Mouse (Mus musculus): ENCODE results near the gene Nmt2. TPM values are rescaled to one million over a fixed set of nuclear protein-coding genes. Genes with fewer than 3 reads are reported as not detected.

The Nmt2 gene
- 39.8 and 41.6 TPM in 2 replicates for polyA plus RNA-seq (2012; rRNA removed)

- DNase-seq = peak; percentile 99 to 100
- H3K27me3 ChIP-seq (ENCODE audit: control insufficient read depth, insufficient read depth, low read length) = no peaks in the 10 kb centered on the region
- H3K4me3 ChIP-seq (replicated peaks; ENCODE audit: insufficient read depth, low read depth, low read length) = peak within 1 kb of the TSS; percentile 73
- H3K4me1 ChIP-seq (ENCODE audit: control insufficient read depth, insufficient read depth, low read length) = peaks cover 3% of the 10 kb centered on the region; the same call in 1 of the 2 replicates
- WGBS = under 1% methylated on average over 87 of the region's 88 CpGs
- H3K27ac ChIP-seq (ENCODE audit: insufficient read depth, low read length) = peak within 1 kb of the TSS; percentile 29
- TF ChIP-seq CTCF (IDR thresholded peaks at IDR 0.05; ENCODE audit: borderline replicate concordance, insufficient read depth, low read depth, low read length) (no peak), POLR2A (IDR thresholded peaks at IDR 0.05; ENCODE audit: borderline replicate concordance, insufficient read depth, low read length) (peak; percentile 76; the same call in 1 of the 2 replicates)
Observed at GRCm38 (mm10) chr2:3283602-3284472, at the start of gene Nmt2. Gene Nmt2 (plus strand): TSS chr2:3284212.

- Histone ChIP-seq H3K4me1 (ENCODE audit: control insufficient read depth, insufficient read depth, low read length) (no peaks in the 10 kb centered on the region), H3K4me3 (replicated peaks; ENCODE audit: insufficient read depth, low read depth, low read length) (no peak overlapping the region), H3K27ac (ENCODE audit: insufficient read depth, low read length) (no peak overlapping the region), H3K27me3 (ENCODE audit: control insufficient read depth, insufficient read depth, low read length) (no peaks in the 10 kb centered on the region)
- no peak for DNase-seq
- no peak for TF ChIP-seq POLR2A (IDR thresholded peaks at IDR 0.05; ENCODE audit: borderline replicate concordance, insufficient read depth, low read length)
- TF ChIP-seq CTCF (IDR thresholded peaks at IDR 0.05; ENCODE audit: borderline replicate concordance, insufficient read depth, low read depth, low read length) = no peak
- WGBS = 82% methylated on average over 5 of the region's 5 CpGs
Observed at GRCm38 (mm10) chr2:3239255-3239654, 44.8 kb upstream of the Nmt2 start.

- H3K27me3 ChIP-seq (ENCODE audit: control insufficient read depth, insufficient read depth, low read length) = no peaks in the 10 kb centered on the region
- no peak for DNase-seq
- H3K4me3 ChIP-seq (replicated peaks; ENCODE audit: insufficient read depth, low read depth, low read length) = no peak overlapping the region
- TF ChIP-seq CTCF (IDR thresholded peaks at IDR 0.05; ENCODE audit: borderline replicate concordance, insufficient read depth, low read depth, low read length) (no peak), POLR2A (IDR thresholded peaks at IDR 0.05; ENCODE audit: borderline replicate concordance, insufficient read depth, low read length) (no peak)
- 58% methylated on average over 3 of the region's 3 CpGs for WGBS
- H3K27ac ChIP-seq (ENCODE audit: insufficient read depth, low read length) = no peak overlapping the region
- no peaks in the 10 kb centered on the region for H3K4me1 ChIP-seq (ENCODE audit: control insufficient read depth, insufficient read depth, low read length)
Observed at GRCm38 (mm10) chr2:3244251-3244650, 39.8 kb upstream of the Nmt2 start.

GRCm38 (mm10) chr2:3251309-3251708 is 32.7 kb upstream of the Nmt2 start:
- H3K4me3 ChIP-seq (replicated peaks; ENCODE audit: insufficient read depth, low read depth, low read length) = no peak overlapping the region
- WGBS = 86% methylated on average over 2 of the region's 2 CpGs
- no peaks in the 10 kb centered on the region for H3K4me1 ChIP-seq (ENCODE audit: control insufficient read depth, insufficient read depth, low read length)
- H3K27ac ChIP-seq (ENCODE audit: insufficient read depth, low read length) = no peak overlapping the region
- H3K27me3 ChIP-seq (ENCODE audit: control insufficient read depth, insufficient read depth, low read length) = no peaks in the 10 kb centered on the region
- TF ChIP-seq CTCF (IDR thresholded peaks at IDR 0.05; ENCODE audit: borderline replicate concordance, insufficient read depth, low read depth, low read length) (no peak), POLR2A (IDR thresholded peaks at IDR 0.05; ENCODE audit: borderline replicate concordance, insufficient read depth, low read length) (no peak)
- DNase-seq = no peak

GRCm38 (mm10) chr2:3266466-3266865 is 17.5 kb upstream of the Nmt2 start:
- 72% methylated on average over 3 of the region's 3 CpGs for WGBS
- Histone ChIP-seq H3K4me3 (replicated peaks; ENCODE audit: insufficient read depth, low read depth, low read length) (no peak overlapping the region), H3K27ac (ENCODE audit: insufficient read depth, low read length) (no peak overlapping the region), H3K27me3 (ENCODE audit: control insufficient read depth, insufficient read depth, low read length) (no peaks in the 10 kb centered on the region), H3K4me1 (ENCODE audit: control insufficient read depth, insufficient read depth, low read length) (no peaks in the 10 kb centered on the region)
- TF ChIP-seq CTCF (IDR thresholded peaks at IDR 0.05; ENCODE audit: borderline replicate concordance, insufficient read depth, low read depth, low read length) (no peak), POLR2A (IDR thresholded peaks at IDR 0.05; ENCODE audit: borderline replicate concordance, insufficient read depth, low read length) (no peak)
- no peak for DNase-seq

- Histone ChIP-seq H3K27me3 (ENCODE audit: control insufficient read depth, insufficient read depth, low read length) (no peaks in the 10 kb centered on the region), H3K4me3 (replicated peaks; ENCODE audit: insufficient read depth, low read depth, low read length) (no peak overlapping the region), H3K27ac (ENCODE audit: insufficient read depth, low read length) (no peak overlapping the region), H3K4me1 (ENCODE audit: control insufficient read depth, insufficient read depth, low read length) (no peaks in the 10 kb centered on the region)
- DNase-seq = no peak
- 11% methylated on average over 3 of the region's 3 CpGs for WGBS
- TF ChIP-seq CTCF (IDR thresholded peaks at IDR 0.05; ENCODE audit: borderline replicate concordance, insufficient read depth, low read depth, low read length) (no peak), POLR2A (IDR thresholded peaks at IDR 0.05; ENCODE audit: borderline replicate concordance, insufficient read depth, low read length) (no peak)
Observed at GRCm38 (mm10) chr2:3267879-3268278, 16.1 kb upstream of the Nmt2 start.

GRCm38 (mm10) chr2:3273349-3273748 is 10.7 kb upstream of the Nmt2 start:
- no peak overlapping the region for H3K27ac ChIP-seq (ENCODE audit: insufficient read depth, low read length)
- TF ChIP-seq CTCF (IDR thresholded peaks at IDR 0.05; ENCODE audit: borderline replicate concordance, insufficient read depth, low read depth, low read length) = no peak
- no peak for TF ChIP-seq POLR2A (IDR thresholded peaks at IDR 0.05; ENCODE audit: borderline replicate concordance, insufficient read depth, low read length)
- no peak for DNase-seq
- no peaks in the 10 kb centered on the region for H3K4me1 ChIP-seq (ENCODE audit: control insufficient read depth, insufficient read depth, low read length)
- H3K27me3 ChIP-seq (ENCODE audit: control insufficient read depth, insufficient read depth, low read length) = no peaks in the 10 kb centered on the region
- no peak overlapping the region for H3K4me3 ChIP-seq (replicated peaks; ENCODE audit: insufficient read depth, low read depth, low read length)
- WGBS = 91% methylated on average over 2 of the region's 2 CpGs

- no peaks in the 10 kb centered on the region for H3K4me1 ChIP-seq (ENCODE audit: control insufficient read depth, insufficient read depth, low read length)
- no peak for TF ChIP-seq POLR2A (IDR thresholded peaks at IDR 0.05; ENCODE audit: borderline replicate concordance, insufficient read depth, low read length)
- TF ChIP-seq CTCF (IDR thresholded peaks at IDR 0.05; ENCODE audit: borderline replicate concordance, insufficient read depth, low read depth, low read length) = no peak
- no peak overlapping the region for H3K27ac ChIP-seq (ENCODE audit: insufficient read depth, low read length)
- H3K27me3 ChIP-seq (ENCODE audit: control insufficient read depth, insufficient read depth, low read length) = no peaks in the 10 kb centered on the region
- no peak for DNase-seq
- WGBS = 66% methylated on average over 2 of the region's 2 CpGs
- H3K4me3 ChIP-seq (replicated peaks; ENCODE audit: insufficient read depth, low read depth, low read length) = no peak overlapping the region
Observed at GRCm38 (mm10) chr2:3276106-3276505, 7.9 kb upstream of the Nmt2 start.
